Mouse (Mus musculus): ENCODE data around the gene Pdrg1.

GRCm38 (mm10) chr2:153053896-153054295 is 38.7 kb upstream of the Pdrg1 start:
- TF ChIP-seq CTCF (IDR thresholded peaks at IDR 0.05; ENCODE audit: low read depth) (no peak), EP300 (IDR thresholded peaks at IDR 0.05; ENCODE audit: low read depth) (no peak)
